Mouse (Mus musculus): ENCODE results near the gene Isg20. TPM values are rescaled to one million over a fixed set of nuclear protein-coding genes. Genes with fewer than 3 reads are reported as not detected.
A peak's percentile ranks its signal among the peaks of the same experiment; 100 is the strongest.

The Isg20 gene
- 1 to 10 TPM; 1.0 to 1.2 TPM for total RNA-seq (2021)
- long read RNA-seq, experiment 1, partial matches to known transcripts = 0 of 1 reads
- long read RNA-seq, experiment 1, other reads (novel, unspliced or antisense) = 1 of 1 reads
- long read RNA-seq, experiment 2, partial matches to known transcripts = 0 of 1 reads
- long read RNA-seq, experiment 2, other reads (novel, unspliced or antisense) = 0 of 1 reads

- no peak for DNase-seq
- intact Hi-C loops (cut with DNase I; ENCODE audit: low total_unique reads) = no loop called here
These were observed at the start of gene Isg20 for GRCm38 (mm10) chr7:78912974-78913474. Gene Isg20 (plus strand): TSS chr7:78913424.

GRCm38 (mm10) chr7:78863796-78864445 is 49.3 kb upstream of the Isg20 start:
- intact Hi-C loops (cut with DNase I; ENCODE audit: low total_unique reads) = no loop called here
- no peak for DNase-seq

DNA sequence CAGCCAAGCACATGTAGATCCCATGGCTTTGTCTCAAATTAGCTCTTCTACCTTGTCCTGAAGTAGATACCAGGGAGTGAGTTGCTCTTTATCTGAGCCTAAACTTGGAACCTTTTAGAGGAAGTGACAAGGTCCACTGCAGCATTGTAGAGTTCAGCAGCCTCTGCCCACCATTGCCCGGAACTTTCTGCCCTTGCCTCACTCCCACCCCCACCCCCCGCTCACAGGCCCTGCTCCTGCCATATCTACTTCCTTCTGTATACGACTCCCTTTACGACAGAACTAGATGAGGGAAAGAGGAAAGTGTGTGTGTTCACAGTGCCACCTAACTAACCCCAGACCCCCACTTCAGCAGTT is 48.8 kb upstream of the Isg20 start:
- intact Hi-C loops (cut with DNase I; ENCODE audit: low total_unique reads) = no loop called here
- no peak for DNase-seq

- intact Hi-C loops (cut with DNase I; ENCODE audit: low total_unique reads) = no loop called here
- DNase-seq = no peak
These were observed 47.8 kb upstream of the Isg20 start for GRCm38 (mm10) chr7:78865212-78865949.

- no peak for DNase-seq
- intact Hi-C loops (cut with DNase I; ENCODE audit: low total_unique reads) = no loop called here
These were observed 44.5 kb upstream of the Isg20 start for GRCm38 (mm10) chr7:78868731-78869130.

GRCm38 (mm10) chr7:78872366-78872765 is 40.9 kb upstream of the Isg20 start:
- DNase-seq = no peak
- intact Hi-C loops (cut with DNase I; ENCODE audit: low total_unique reads) = no loop called here

DNA sequence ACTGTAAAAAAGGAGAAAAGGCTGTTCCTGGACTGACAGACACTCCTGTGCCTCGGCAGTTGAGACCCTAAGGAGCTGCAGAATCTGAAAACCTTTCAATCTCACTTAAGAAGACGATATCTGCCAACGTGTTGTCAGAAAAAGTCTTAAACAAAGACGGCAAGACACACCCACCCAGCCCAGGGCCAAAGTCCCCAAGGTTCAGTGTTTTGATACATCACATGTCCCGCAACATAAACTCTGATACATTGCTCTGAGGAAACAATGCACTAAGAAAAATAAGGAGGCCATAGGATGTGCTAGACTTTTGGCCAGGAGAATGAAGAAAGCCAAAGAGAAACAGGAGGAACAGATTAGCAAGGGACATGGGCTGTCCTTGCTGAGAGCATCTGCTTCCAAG is 40.4 kb upstream of the Isg20 start:
- DNase-seq = no peak
- intact Hi-C loops (cut with DNase I; ENCODE audit: low total_unique reads) = no loop called here

DNA sequence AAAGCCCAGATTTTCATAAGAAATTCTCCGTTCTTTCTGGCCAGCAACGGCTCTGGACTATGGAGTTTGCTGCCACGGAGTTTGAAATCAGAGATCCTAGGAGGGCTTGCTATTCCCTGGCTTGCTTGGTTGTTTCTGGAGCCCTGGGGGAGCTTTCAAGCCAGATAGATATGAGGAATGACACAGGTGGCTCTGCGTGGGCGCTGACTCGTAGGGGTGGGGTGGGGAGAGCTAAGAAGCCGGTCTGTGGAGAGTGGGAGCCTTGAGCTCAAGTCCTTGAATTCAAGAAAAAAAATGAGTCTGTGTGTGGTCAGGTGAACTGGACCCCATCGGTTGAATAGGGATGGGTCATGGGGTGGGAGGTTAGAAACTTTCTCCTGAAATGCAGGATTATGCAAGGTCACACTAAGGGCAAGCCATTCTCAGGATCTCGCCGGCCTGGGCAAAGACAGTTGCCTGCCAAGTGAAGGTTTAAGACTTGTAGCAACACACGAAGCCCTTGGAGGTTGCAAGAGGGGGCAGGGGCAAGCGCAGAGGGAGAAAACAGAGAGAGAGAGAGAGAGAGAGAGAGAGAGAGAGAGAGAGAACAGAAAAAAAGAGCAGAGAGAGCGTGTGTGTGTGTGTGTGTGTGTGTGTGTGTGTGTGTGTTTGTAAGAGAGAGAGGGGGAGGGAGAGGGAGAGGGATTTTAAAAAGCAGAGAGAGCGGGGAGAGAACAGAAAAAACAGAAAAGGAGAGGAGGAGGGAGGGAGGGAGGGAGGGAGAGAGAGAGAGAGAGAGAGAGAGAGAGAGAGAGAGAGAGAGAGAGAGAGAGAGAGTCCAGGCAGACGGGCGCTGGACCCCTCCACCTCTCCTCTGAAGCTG is 31.4 kb upstream of the Isg20 start:
- DNase-seq = no peak
- intact Hi-C loops (cut with DNase I; ENCODE audit: low total_unique reads) = no loop called here

DNA sequence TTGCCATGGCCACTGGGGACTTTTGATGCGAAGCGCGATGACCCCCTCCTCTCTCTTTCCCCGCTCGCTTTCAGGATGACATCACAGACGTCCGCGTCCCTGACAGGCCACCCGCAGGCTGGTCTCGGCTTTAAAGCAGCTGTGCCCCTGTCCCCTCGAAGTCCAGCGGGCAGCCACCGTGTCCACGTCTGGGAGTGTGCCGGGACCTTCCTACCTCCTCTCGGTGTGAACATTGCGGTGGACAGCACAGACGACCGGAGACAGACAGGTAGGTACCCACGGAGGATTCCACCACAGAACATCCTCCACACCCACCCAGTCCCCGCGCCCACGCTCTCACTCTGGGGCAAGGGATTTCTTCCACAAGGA is 30.8 kb upstream of the Isg20 start:
- no peak for DNase-seq
- intact Hi-C loops (cut with DNase I; ENCODE audit: low total_unique reads) = no loop called here

DNA sequence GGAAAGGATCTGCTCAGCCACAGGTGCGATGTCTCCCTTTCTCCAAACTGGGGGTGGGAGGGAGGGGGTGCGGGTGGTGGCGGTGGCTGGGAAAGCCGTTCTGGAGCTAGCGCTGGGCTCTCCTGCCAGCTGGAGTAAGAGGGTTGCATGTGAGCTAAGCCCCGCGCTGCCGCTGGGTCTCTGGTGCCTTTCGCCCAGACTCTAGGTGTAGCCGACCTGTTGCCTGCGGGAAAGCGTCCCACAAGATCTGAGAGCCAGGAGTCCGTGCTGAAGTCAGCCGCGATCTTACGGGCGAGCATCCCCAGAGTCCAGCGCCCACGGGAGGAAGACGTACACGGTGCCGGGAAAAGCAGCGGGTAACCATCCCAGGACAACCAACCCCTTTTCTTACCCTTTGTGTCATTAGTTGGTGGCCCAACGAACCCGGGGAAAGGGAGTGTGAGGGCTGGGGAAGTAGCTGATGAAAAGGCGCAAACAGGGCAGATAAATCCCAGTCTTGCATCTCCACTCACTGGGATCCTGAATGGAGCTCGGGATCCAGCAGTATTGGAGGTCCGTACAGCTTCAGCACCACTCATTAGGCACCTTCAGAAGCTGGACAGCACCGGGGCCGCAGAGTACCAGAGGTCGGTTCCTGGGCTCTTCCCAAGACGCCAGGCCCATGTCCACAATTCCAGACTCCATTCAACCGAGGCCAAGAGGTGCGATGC is 30.1 kb upstream of the Isg20 start:
- DNase-seq = no peak
- intact Hi-C loops (cut with DNase I; ENCODE audit: low total_unique reads) = no loop called here

GRCm38 (mm10) chr7:78883726-78884060 is 29.5 kb upstream of the Isg20 start:
- no peak for DNase-seq
- intact Hi-C loops (cut with DNase I; ENCODE audit: low total_unique reads) = no loop called here

DNA sequence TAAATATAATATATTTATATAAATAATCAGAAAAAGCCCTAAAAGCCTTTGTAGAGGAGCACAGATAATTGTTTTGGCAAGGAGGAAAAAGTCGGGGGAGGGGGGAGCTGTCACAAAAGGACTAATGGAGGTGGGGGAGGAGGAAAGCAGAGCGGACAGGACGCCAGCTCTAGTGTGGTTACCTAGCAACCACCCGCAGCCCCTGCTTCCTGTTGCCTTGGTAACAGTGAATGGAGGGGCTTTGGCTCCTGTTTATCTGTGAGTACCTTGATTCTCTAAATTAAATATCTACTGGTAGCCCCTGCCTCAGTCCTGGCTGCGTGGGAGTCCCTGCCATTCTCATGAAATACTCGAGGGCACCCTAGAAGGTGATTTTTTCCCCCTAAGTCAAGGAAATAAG is 29.1 kb upstream of the Isg20 start:
- intact Hi-C loops (cut with DNase I; ENCODE audit: low total_unique reads) = no loop called here
- DNase-seq = no peak

GRCm38 (mm10) chr7:78885404-78885803 is 27.8 kb upstream of the Isg20 start:
- DNase-seq = no peak
- intact Hi-C loops (cut with DNase I; ENCODE audit: low total_unique reads) = no loop called here

DNA sequence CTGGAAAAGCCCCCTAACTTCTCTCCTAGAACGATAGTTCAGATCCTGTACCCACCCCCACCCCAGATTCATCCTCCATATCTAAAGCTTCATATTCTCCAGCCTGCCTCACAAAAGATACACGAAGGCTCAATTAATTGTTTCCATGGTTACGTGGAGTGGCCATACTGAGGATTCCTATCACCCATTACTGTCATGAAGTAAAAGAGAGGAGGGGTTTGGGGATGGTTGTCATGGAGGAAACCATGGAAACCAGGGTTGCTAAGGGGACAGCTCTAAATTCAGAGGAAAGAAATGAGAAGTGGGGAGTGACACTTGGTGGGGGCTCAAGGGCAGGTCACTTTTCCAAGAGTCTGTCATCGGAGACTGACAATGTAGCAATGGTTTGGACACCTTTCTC is 26.7 kb upstream of the Isg20 start:
- DNase-seq = no peak
- intact Hi-C loops (cut with DNase I; ENCODE audit: low total_unique reads) = no loop called here

DNA sequence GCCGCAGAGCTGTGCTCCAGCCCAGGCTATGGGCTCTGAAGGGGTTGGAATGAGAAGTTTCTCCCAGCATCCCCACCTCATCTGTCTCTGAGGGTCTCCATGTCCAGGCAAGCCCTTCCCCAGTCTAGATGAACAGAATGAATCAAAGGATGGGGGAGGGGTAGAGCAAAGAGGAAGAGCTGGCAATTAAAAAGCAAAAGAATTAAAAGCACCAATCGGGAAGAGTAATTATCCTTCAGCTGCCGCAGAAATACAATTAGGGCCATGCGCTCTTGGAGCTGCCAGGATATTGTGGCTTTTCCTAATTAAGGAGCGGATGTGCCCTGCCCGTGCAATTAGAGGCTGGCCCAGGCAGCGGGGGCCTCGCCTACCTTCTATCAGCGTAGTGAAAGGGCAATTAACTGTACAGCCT is 25.8 kb upstream of the Isg20 start:
- DNase-seq = no peak
- intact Hi-C loops (cut with DNase I; ENCODE audit: low total_unique reads) = no loop called here

GRCm38 (mm10) chr7:78890641-78891040 is 22.6 kb upstream of the Isg20 start:
- intact Hi-C loops (cut with DNase I; ENCODE audit: low total_unique reads) = loop anchor here (2.0 to 5.0 kb wide), 2 partner anchors 38 to 98 kb away; no protein-coding TSS in a partner anchor
- DNase-seq = peak; percentile 77

GRCm38 (mm10) chr7:78893917-78894316 is 19.3 kb upstream of the Isg20 start:
- intact Hi-C loops (cut with DNase I; ENCODE audit: low total_unique reads) = loop anchor here (5.0 kb wide), 1 partner anchor 42 kb away; no protein-coding TSS in a partner anchor
- no peak for DNase-seq

GRCm38 (mm10) chr7:78895021-78895652 is 18.1 kb upstream of the Isg20 start:
- intact Hi-C loops (cut with DNase I; ENCODE audit: low total_unique reads) = no loop called here
- no peak for DNase-seq
